Mouse (Mus musculus) C2C12 (cell line): Measurements from ENCODE around the gene Serinc3.
"Not testable (repeated sequence)": the region's sequence is repeated elsewhere in the genome, so short reads cannot be mapped to it uniquely, and the experiment has no call there.

Experiments
- CEBPB ChIP-seq: IDR thresholded peaks from one replicate; pipeline ENCODE4 v1.6.1; 2011; ENCODE audit warnings: low read depth, mild to moderate bottlenecking, control low read depth, moderate library complexity
- CTCF ChIP-seq: IDR thresholded peaks from one replicate; pipeline ENCODE4 v1.5.1; 2011; ENCODE audit not compliant: control insufficient read depth, insufficient read depth, insufficient read length
- FOSL1 ChIP-seq: IDR thresholded peaks from one replicate; pipeline ENCODE4 v1.8.0; 2011; ENCODE audit warnings: mild to moderate bottlenecking, low read length; ENCODE audit not compliant: poor library complexity, insufficient read depth, severe bottlenecking
- MAX ChIP-seq: IDR thresholded peaks from one replicate; pipeline ENCODE4 v1.6.1; 2011; ENCODE audit warnings: mild to moderate bottlenecking, control low read depth
- MYOD1 ChIP-seq: IDR thresholded peaks from one replicate; pipeline ENCODE4 v1.6.1; 2011; ENCODE audit warnings: low read depth; ENCODE audit not compliant: control insufficient read depth, insufficient read length
- USF1 ChIP-seq: IDR thresholded peaks from one replicate; pipeline ENCODE4 v1.6.1; 2011; ENCODE audit warnings: low read depth, mild to moderate bottlenecking, control low read depth, moderate library complexity

- TF ChIP-seq USF1, CTCF, MAX, CEBPB, FOSL1, MYOD1: not testable (repeated sequence)
These were observed 43.4 kb upstream of the Serinc3 start for GRCm38 (mm10) chr2:163688377-163688776.
